Mouse (Mus musculus): ENCODE results near the gene Gdpd5.

Gene Gdpd5

DNA sequence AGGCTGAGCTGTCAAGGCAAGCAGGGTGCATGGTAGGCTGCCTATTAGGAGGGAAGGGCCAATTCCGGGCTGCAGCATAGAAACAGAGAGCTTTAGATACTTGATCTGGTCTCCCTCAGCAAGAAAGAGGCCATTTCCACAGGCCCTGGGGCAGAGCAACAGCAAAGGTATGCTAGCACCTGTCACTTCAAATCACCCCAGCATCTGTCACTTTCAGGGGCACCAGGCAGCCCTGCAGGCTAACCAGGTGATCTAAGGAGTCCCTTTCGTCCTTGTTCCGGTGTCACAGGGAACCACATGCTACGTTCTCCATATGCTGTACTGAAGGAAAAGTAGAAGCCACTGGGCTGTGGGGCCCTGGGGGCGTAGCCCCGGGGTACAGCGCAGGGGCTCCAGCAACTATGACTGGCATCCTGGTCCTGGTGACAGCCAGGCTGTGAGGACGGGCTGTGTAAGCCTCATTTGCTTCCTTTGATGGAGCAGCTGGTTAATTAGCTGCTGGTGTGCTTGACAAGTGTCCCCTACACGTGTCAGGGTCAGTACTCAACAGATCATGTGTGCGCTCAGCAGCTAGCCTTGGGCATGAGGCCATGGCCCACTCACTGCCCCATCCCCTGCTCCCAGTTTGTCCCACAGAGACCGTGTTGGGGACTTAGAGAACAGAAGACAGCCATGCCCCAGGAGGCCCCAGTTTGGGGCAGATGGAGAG lies 14.8 kb downstream of the Gdpd5 start:
- in situ Hi-C loops (cut with MboI; ENCODE audit: low pct_unique_long_range_greater_than_20kb in 1 of 2, low sequenced_read_pairs in 2 of 2, unreplicated experiment in 1 of 2): no loop called here

DNA sequence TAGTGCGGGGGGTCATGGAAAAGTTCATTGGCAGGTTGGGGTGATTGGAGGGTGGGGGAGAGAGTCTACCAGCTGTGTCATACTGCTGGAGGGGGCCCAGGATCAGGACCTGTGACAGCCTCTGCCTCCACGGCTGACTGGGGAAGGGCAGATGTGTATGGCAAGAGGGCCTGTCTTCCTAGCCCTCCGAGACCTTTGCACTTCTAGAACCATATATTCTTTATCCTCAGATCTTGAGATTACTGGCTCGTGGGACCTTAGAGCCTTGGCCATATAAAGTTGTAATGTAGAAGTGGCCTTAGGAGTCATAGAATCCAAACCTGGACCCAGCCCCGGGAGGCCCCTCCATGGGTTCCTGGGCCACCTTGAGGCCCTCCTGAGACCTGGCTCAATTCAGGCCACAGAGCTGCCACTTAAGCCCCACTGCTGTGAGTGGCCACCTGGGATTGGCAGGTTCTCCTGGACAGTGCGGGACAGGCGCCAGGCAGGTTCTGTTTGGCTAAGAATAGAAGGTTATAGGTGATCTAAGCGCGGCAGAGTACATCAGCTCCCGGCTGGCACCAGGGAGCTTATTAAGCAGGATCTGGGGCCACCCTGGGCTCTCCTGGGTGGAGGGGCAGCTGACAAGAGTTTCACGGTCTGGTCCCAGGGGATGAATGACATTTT lies 15.9 kb downstream of the Gdpd5 start:
- in situ Hi-C loops (cut with MboI; ENCODE audit: low pct_unique_long_range_greater_than_20kb in 1 of 2, low sequenced_read_pairs in 2 of 2, unreplicated experiment in 1 of 2): no loop called here

DNA sequence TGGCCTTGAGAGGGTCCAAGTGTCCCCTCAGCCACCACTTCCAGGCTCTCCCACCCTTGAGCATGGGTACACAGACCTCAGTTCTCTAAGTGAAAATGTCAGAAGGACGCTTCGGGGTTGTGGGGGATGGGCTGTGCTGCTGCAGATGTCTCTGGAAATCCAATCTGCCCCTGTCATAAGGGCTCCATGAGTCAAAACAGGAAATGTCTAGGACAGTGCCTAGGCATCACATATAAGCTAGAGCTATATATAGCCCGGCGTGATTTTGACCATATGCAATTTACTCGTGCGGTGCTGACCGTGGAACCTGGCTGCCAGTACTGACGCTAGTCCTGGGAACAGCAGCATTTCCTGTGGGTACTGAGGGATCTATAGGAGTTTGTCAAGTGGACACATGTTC lies 20.2 kb downstream of the Gdpd5 start:
- in situ Hi-C loops (cut with MboI; ENCODE audit: low pct_unique_long_range_greater_than_20kb in 1 of 2, low sequenced_read_pairs in 2 of 2, unreplicated experiment in 1 of 2): loop anchor here in 1 of 2 experiments (10.0 kb wide), 1 partner anchor 567 kb away; the partner anchor contains the start of gene Wnt11

DNA sequence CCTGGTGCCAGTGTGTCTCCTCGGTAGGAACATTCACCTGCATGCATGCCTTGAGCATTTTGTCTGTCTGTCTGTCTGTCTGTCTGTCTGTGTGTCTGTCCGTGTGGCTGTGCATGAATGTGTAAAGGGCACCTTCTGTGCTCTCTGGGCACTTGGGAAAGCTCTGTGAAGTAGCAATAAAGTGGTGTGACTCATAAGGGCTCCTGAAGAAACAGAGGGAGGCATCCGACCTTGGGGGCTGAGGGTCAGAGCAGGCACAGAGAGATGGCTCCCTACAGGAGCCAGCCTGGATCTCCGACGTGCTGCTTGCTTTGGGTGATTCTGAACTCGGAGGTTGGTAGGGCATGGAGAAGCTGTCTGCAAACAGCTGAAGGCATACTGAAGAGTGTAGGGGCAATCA lies 21.3 kb downstream of the Gdpd5 start:
- in situ Hi-C loops (cut with MboI; ENCODE audit: low pct_unique_long_range_greater_than_20kb in 1 of 2, low sequenced_read_pairs in 2 of 2, unreplicated experiment in 1 of 2): loop anchor here in 1 of 2 experiments (10.0 kb wide), 1 partner anchor 568 kb away; the partner anchor contains the start of gene Wnt11

DNA sequence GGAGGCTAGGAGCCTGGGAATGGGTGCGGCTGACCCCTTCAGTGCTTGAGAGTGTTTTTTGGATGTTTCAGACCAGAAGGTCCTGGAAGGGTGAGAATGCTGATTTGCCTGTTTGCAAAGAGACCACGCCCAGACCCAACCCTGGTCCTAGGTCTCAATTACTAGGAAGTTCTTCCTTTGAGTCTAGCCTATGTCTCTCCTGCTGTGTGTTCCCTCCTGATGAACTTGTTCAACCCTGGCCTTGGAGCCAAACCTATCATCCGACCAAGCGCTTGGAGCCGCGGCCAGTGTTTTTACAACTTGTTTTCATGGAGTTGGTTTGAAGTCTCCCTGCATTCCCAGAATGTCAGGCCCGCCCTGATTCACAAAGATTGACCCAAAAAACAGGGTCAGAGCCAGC lies 22.0 kb downstream of the Gdpd5 start:
- in situ Hi-C loops (cut with MboI; ENCODE audit: low pct_unique_long_range_greater_than_20kb in 1 of 2, low sequenced_read_pairs in 2 of 2, unreplicated experiment in 1 of 2): loop anchor here in 1 of 2 experiments (10.0 kb wide), 1 partner anchor 568 kb away; the partner anchor contains the start of gene Wnt11

DNA sequence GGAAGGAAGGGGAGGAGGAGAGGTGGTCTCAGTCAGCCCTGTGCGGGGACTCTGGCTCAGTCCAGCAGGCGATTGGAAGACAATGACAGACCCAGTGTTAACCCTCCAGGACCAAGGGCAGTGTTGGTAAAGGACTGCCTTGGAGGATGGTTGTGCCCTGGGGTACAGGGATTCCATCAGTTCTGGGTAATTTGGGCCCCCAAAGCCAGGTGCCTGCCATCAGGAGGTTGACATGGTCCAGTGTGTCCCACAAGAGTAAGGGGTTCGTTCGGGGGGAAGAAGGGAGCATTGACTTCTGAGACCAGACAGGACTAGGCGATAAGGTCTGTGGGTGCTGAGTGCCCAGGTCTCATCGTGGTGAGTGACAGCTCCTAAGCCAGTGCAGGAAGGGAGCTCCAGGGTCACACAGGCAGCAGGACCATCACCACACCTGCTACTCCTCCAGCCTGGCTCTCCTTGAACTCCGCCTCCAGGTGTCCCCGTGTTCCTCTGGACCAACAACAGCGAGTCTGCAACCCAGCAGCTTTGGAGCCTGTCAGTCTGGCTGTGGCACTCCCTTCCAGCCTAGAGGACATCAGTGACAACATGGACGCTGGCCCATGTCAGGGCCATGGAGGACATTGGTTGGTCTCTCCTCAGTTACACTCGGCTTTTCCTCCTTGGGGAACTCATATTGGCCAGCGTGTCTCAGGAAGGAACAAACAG lies 23.0 kb downstream of the Gdpd5 start:
- in situ Hi-C loops (cut with MboI; ENCODE audit: low pct_unique_long_range_greater_than_20kb in 1 of 2, low sequenced_read_pairs in 2 of 2, unreplicated experiment in 1 of 2): loop anchor here in 1 of 2 experiments (10.0 kb wide), 1 partner anchor 569 kb away; the partner anchor contains the start of gene Wnt11

DNA sequence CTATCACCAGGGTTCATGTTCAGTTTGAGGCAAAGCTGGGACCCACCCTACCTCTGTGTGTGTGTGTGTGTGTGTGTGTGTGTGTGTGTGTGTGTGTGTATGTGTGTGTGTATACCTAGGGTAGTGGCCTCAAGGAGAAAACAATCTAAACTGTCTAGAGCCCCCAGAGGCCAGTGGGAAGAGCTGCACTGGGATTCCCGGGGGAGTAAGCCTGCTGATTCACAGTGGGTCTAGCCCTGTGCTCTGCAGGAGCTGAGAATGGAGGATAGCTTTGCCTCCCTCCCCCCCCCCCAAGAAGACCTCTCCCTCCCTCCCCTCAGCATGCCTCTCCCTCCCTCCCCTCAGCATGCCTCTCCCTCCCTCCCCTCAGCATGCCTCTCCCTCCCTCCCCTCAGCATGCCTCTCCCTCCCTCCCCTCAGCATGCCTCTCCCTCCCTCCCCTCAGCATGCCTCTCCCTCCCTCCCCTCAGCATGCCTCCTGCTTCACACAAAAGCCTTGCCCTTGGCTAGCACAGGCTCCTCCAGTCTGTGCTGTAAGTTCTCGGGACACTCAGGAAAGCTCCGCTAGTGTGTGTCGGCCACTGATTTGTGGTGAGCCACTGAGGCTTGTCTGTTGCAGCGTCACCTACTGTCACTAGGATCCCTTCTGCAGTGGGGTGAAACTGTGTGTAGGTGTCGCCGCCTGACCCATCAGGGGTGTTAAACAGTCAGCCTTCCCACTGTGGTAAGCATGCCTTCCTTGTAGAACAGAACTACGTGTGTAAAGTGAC lies 24.4 kb downstream of the Gdpd5 start:
- in situ Hi-C loops (cut with MboI; ENCODE audit: low pct_unique_long_range_greater_than_20kb in 1 of 2, low sequenced_read_pairs in 2 of 2, unreplicated experiment in 1 of 2): loop anchor here in 1 of 2 experiments (10.0 kb wide), 1 partner anchor 571 kb away; the partner anchor contains the start of gene Wnt11

DNA sequence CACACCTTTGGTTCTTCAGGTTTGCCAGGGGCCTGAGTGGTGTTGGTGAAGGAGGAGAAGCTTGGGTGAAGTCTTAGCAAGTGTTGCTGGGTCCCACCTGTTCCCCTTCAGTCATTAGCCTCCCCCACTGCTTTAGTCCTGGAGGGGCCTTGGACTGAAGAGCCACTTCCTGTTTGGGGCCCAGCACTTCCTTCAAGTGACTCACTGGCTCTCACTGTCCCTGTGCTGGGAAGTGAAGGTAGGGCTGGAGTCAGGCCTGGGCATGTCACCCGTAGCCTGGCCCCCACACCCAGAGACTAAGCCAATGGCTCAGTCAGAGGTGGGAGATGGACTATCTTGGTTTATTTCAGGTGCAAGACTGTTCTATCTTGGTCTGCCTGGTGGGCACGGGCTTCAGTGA lies 26.4 kb downstream of the Gdpd5 start:
- in situ Hi-C loops (cut with MboI; ENCODE audit: low pct_unique_long_range_greater_than_20kb in 1 of 2, low sequenced_read_pairs in 2 of 2, unreplicated experiment in 1 of 2): loop anchor here in 1 of 2 experiments (10.0 kb wide), 1 partner anchor 573 kb away; the partner anchor contains the start of gene Wnt11

DNA sequence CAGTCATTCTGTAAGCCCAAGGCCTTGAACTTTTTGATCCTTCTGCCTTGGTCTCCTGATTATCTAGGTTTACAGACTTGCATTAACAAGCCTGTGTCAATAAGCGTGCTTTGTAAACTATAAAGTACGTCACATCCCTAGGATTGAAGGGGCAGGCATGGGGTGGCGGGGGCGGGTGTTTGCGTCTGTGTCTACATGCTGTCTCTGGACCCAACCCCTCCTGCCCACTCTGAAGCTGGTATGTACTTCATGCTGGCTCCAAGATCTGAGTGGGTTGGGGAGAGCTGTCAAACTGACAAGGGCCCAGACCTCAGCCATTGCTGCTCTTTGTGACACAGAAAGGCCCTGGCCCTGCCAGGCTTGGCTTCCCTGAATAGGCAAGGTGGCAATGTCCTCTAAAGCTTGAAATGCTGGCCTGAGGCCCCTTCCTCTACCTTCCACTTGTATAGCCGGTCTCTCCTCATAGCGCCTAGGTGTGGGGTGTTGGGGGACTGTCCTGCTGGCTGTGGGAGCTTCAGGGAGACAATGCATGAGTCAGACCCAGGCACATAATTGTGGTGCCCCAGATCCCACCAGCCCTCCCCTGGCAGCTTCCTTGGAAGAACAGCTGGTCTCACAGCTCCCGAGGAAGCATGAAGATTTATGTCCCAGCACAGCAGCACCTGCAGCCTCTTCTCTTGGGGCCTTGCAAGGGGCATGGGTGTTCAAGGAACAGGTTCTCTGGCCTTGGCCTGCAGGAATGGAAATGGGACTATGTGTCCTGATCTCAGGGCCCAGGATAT lies 28.4 kb downstream of the Gdpd5 start:
- in situ Hi-C loops (cut with MboI; ENCODE audit: low pct_unique_long_range_greater_than_20kb in 1 of 2, low sequenced_read_pairs in 2 of 2, unreplicated experiment in 1 of 2): loop anchor here in 1 of 2 experiments (10.0 kb wide), 1 partner anchor 575 kb away; the partner anchor contains the start of gene Wnt11

DNA sequence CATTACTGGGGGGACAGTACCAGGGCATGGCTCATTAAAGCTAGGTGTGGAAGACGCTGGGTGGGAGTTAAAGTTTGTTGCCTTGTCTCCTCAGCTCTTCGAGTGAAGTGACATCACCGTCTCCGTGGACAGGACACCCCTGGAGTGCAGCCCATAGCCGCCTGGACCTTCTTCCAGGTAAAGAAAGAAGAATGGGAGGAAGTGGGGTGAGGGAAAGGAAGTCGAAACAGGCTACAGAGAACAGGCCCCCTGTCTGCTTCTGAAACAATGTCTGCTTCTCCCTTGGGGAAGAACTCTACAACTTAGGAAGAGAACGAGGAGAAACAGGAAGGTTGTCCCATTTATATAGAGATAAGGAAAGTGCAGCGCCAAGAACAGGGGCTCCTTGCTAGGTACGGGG lies 29.1 kb downstream of the Gdpd5 start:
- in situ Hi-C loops (cut with MboI; ENCODE audit: low pct_unique_long_range_greater_than_20kb in 1 of 2, low sequenced_read_pairs in 2 of 2, unreplicated experiment in 1 of 2): no loop called here

DNA sequence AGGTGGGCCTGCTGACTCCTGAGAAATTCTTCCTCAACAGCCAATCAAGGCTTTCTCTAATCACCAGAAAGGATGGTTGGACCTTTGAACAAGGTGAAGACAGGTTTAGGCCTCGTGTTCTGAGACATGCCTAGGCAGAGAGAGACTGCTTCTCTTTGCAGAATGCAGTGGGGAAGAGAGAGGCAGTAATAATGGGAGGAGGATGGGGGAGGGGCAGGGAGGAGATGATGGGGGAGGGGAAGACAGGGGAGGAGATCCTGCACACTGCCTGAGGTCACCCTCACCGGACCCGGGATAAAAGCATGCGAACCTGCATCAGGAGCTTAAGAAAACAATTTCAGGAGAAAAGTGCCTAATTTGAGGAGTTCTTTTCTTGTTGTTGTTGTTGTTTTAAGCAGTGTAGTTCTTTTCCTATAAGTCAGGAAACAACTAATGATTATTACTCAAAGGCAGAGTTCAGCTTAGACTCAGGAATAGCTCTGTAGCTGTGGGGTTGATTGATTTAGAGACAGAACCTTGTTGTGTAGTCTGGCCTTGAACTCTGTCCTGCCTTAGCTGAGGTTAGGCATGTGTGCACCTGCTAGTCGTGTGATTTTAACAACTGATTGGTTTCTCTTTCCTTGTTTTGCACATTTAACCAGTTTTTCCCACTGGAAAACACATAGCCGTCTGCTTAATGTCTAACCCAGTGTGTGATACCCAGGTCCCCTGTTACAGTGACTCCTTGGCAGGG lies 30.0 kb downstream of the Gdpd5 start:
- in situ Hi-C loops (cut with MboI; ENCODE audit: low pct_unique_long_range_greater_than_20kb in 1 of 2, low sequenced_read_pairs in 2 of 2, unreplicated experiment in 1 of 2): no loop called here

DNA sequence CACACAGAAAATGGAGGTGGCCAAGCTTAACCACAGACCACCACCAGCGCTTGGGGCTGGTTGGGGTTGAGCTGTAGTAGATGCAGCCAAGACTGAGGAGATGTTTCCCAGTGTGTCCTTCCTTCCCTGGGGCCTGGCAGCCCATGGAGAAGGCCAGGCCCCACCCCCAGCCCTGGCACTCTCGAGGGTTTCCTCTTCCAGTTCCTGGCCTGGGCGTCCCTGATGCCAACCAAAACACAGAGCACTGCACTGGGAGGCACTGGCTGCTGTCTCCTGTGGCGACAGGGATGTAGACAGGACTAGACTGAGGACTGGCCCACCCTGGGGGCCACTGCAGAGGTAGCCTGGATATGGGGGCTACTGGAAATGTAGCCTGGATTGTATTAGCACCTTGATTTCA lies 33.8 kb downstream of the Gdpd5 start:
- in situ Hi-C loops (cut with MboI; ENCODE audit: low pct_unique_long_range_greater_than_20kb in 1 of 2, low sequenced_read_pairs in 2 of 2, unreplicated experiment in 1 of 2): no loop called here

DNA sequence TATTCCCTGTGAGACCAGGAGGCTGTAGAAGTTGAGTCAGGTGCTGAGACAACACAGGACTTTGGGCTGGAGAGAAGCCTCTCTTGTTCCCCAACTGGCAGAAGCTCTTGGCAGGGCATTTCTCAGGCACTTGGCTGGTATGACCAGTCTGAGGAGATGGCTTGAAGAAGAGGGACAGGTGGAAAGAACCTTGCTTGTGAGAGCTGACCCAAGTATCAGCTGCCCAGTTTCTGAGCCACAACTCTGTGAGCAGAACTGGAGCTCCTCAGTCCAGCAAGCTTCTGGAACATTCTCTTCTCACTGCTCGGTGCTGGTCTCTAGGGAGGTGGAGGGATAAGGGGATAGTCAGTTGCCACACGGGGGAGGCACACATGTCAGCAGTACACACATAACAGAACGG lies 38.1 kb downstream of the Gdpd5 start:
- in situ Hi-C loops (cut with MboI; ENCODE audit: low pct_unique_long_range_greater_than_20kb in 1 of 2, low sequenced_read_pairs in 2 of 2, unreplicated experiment in 1 of 2): no loop called here

DNA sequence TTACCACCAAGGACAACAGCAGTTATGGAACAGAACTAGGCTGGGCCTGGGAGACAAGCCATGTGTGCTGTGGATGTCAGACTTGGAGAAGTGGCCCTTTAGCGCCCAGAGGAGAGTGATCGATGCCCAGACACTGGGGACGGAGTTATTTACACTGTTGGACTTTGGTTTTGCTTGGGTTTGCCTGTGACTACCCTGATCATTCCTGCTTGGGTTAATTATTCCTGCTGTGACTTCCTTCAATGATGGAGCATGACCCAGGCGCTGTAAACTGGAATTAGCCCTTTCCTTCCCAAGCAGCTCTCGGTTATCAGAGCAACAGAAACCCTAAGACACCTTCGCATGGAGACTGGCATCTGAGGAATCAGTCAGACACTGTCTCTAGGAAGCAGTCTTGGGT lies 39.8 kb downstream of the Gdpd5 start:
- in situ Hi-C loops (cut with MboI; ENCODE audit: low pct_unique_long_range_greater_than_20kb in 1 of 2, low sequenced_read_pairs in 2 of 2, unreplicated experiment in 1 of 2): no loop called here

DNA sequence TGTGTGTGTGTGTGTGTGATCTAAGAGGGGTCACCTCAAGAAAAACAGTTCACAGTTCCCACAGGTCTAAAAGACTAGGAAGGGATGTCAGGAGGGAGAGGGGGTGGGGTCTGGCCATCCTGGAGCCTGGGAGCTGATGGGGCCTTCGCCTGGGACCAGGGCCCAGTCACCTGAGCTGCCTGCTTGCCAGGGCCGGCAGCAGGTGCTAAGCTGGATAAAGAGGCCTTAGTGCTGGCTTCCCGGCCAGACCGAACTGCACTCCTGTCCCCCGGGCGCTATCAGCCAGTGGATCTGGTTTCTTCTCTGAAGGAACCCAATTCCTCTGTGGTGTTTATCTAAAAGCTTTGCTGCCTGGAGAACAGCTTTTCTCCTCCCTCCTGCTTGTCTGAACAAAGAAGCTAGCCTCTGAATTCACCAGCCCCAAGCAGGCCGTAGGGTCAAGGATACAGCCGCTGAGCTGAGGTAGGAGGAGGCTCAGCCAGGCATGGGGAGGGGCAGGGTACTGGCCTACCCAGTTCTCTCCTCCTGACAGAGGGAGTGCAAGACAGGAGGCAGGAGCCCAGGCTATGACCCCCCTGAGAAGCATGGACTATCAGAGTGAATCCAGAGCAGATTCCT lies 43.4 kb downstream of the Gdpd5 start:
- in situ Hi-C loops (cut with MboI; ENCODE audit: low pct_unique_long_range_greater_than_20kb in 1 of 2, low sequenced_read_pairs in 2 of 2, unreplicated experiment in 1 of 2): no loop called here

DNA sequence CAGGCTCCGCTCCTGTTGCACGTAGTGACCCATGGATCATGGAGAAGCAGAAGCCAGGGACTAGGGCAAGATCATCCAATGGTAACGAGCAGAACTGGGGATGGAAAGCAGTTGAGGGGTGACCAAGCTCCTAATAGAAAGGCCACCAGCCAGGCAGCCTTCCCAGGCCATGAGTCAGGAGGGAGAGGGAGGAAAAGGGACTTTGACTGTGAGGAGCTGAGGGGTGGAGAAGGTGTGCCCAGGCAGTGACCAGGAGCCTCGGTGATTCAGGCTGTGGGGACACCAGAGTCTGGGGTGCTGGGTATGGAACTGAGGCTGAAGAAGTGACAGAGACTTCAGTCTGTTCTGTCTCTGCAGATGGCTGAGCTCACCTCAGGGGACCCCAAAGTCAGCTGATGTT lies 44.5 kb downstream of the Gdpd5 start:
- in situ Hi-C loops (cut with MboI; ENCODE audit: low pct_unique_long_range_greater_than_20kb in 1 of 2, low sequenced_read_pairs in 2 of 2, unreplicated experiment in 1 of 2): no loop called here

DNA sequence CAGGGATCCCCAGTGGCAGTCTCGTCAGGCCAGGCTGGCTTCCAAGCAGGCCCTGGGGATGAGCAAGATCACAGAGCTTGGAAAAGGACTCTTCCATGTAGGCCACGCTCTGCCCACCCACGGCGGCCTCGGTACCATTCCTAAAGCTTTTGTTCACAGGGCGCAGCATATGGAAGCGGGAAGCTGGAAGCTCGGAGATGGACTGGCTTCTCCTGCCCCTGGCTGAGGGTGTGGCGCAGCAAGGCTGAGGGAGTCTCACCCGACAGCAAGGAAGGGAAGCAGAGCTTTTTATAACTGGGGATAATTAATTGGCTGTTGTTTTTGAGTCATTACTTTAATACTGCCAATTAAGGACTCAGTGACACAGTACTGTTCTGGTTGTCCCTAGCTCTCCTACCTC lies 45.8 kb downstream of the Gdpd5 start:
- in situ Hi-C loops (cut with MboI; ENCODE audit: low pct_unique_long_range_greater_than_20kb in 1 of 2, low sequenced_read_pairs in 2 of 2, unreplicated experiment in 1 of 2): no loop called here
